In the genomic region with DNA sequence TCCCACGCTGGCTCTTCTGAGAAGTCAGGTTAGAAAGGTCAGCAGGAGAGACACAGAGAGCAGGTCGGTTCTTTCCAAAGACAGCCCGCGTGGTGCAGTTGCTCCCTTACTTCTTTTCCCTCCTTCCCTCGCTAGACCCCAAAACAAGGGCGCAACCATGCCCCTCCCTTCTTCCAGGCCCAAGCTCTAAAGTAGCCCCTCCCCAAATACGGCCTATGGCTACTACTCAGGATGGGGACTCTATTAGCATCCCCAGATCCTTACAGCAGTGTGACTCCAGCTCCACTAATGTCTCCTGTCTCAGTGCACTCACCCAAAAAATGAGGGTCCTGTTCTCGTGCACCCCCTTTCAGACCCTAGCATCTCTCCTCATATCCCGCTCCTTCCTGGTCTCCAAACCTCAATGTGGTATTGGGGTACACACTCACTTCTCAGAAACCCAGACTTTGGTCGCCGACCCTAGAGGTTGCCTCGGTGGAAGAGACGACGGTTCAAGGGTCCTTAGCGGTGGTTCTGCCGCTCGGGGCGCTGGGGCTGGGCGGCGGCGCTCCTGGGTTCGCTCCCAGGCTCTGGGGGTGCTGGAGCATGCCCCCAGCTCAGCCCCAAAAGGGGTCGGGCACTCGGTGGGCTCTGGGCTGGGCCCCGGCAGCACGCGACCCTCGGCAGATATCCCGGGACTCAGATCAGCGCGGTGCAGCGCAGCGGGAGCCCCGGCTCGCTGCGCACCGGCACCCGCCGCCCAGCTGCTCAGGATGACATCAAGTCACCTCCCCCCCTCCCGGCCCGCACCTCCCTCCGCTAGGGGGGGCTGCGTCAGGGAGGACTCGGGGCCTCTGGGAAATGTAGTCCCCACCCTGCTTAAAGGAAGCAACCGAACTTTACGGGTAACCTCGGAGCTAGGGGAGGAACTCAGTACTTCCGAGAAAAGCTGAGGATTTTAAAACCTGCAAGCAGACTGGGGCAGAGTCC, we compare ENCODE assay signal across 8 mouse cellular contexts. TPM values are rescaled to one million over a fixed set of nuclear protein-coding genes. Genes with fewer than 3 reads are reported as not detected.
DNase-seq lines count a peak whose midpoint lies in the region; ATAC-seq and TF ChIP-seq lines count a peak whose summit lies in the region.

Ppp2r5b (minus strand) TSS at position 789 of the 969 bp plus-strand sequence.

- H3K4me2 ChIP-seq in forebrain, postnatal 0 days (ENCODE audit: low read depth): peak within 1 kb of the TSS; percentile 92
- H3K4me2 ChIP-seq in lung, embryonic 15.5 days: peak within 1 kb of the TSS; percentile 72

- peak within 1 kb of the TSS; percentile 69 for H3K9ac ChIP-seq in forebrain, postnatal 0 days
- peak within 1 kb of the TSS; percentile 56 for H3K9ac ChIP-seq in lung, embryonic 15.5 days

- TF ChIP-seq CTCF in G1E (IDR thresholded peaks at IDR 0.05; ENCODE audit: low read depth, low read length): no peak
- TF ChIP-seq CTCF in forebrain, postnatal 0 days (IDR thresholded peaks at IDR 0.05; ENCODE audit: low read depth): peak; percentile 66

- no peaks in the 10 kb centered on the region for H3K9me3 ChIP-seq in G1E (replicated peaks)
- H3K9me3 ChIP-seq in forebrain, postnatal 0 days (ENCODE audit: low read length): no peaks in the 10 kb centered on the region
- no peaks in the 10 kb centered on the region for H3K9me3 ChIP-seq in lung, embryonic 15.5 days

- H3K27me3 ChIP-seq in G1E (ENCODE audit: insufficient read depth, low read length): peaks cover 5% of the 10 kb centered on the region; the same call in 1 of the 2 replicates
- H3K27me3 ChIP-seq in forebrain, postnatal 0 days (ENCODE audit: insufficient read depth, low read length): no peaks in the 10 kb centered on the region
- no peaks in the 10 kb centered on the region for H3K27me3 ChIP-seq in lung, embryonic 15.5 days

- peaks cover 38% of the 10 kb centered on the region for H3K36me3 ChIP-seq in G1E (replicated peaks)
- H3K36me3 ChIP-seq in forebrain, postnatal 0 days (ENCODE audit: insufficient read depth): peaks cover 33% of the 10 kb centered on the region
- peaks cover 6% of the 10 kb centered on the region; the same call in 1 of the 2 replicates for H3K36me3 ChIP-seq in lung, embryonic 15.5 days

- DNase-seq in G1E (ENCODE audit: low spot score): peak; percentile 88
- peak; percentile 96 for DNase-seq in cerebellum, adult 18-20 months
- DNase-seq in forebrain, postnatal 0 days: peak; percentile 95
- DNase-seq in heart, postnatal 4 days: peak; percentile 97
- DNase-seq in layer of hippocampus, adult 8-10 months (ENCODE audit: low spot score in 2 of 2): peak; percentile 92 to 94
- DNase-seq in ovary, adult 18-20 months (ENCODE audit: low spot score): peak; percentile 93
- DNase-seq in thymus, postnatal 0 days (ENCODE audit: low spot score): peak; percentile 96

- ATAC-seq in G1E (ENCODE audit: extremely low read depth, insufficient number of reproducible peaks, low FRiP score, poor library complexity, severe bottlenecking): peak; percentile 66
- peak; percentile 97 for ATAC-seq in forebrain, postnatal 0 days
- ATAC-seq in lung, embryonic 15.5 days (ENCODE audit: borderline replicate concordance, extremely low read depth, low FRiP score, low TSS enrichment): peak; percentile 93

- H3K27ac ChIP-seq in forebrain, postnatal 0 days (ENCODE audit: low read depth, low read length): peak within 1 kb of the TSS; percentile 84
- peak within 1 kb of the TSS; percentile 95 for H3K27ac ChIP-seq in lung, embryonic 15.5 days

- WGBS in forebrain, postnatal 0 days: 1% methylated on average over 48 of the region's 48 CpGs
- WGBS in lung, embryonic 15.5 days: 1% methylated on average over 48 of the region's 48 CpGs

- H3K4me3 ChIP-seq in G1E (ENCODE audit: low read depth, low read length): peak within 1 kb of the TSS; percentile 75
- H3K4me3 ChIP-seq in forebrain, postnatal 0 days (ENCODE audit: low read depth, low read length): peak within 1 kb of the TSS; percentile 79
- H3K4me3 ChIP-seq in lung, embryonic 15.5 days: peak within 1 kb of the TSS; percentile 81

- H3K4me1 ChIP-seq in G1E (ENCODE audit: insufficient read depth, low read depth, low read length): peaks cover 43% of the 10 kb centered on the region
- peaks cover 11% of the 10 kb centered on the region for H3K4me1 ChIP-seq in forebrain, postnatal 0 days (ENCODE audit: insufficient read depth)
- peaks cover 20% of the 10 kb centered on the region for H3K4me1 ChIP-seq in lung, embryonic 15.5 days

RNA-seq across cellular contexts. Expression of gene Ppp2r5b, which starts in this region (rescaled TPM):
- total RNA-seq in G1E (2014; fragmentation: Nextera tagmentation) (3.4 and 9.0 TPM in 2 replicates), G1E (2017) (5.6 and 6.0 TPM in 2 replicates)
- polyA plus RNA-seq in G1E (2012): 7.1 and 8.9 TPM in 2 replicates
- total RNA-seq in forebrain, postnatal 0 days (2014; rRNA removed): 196 and 203 TPM in 2 replicates
- polyA plus RNA-seq in forebrain, postnatal 0 days (2015; fragmentation: Nextera tagmentation; extraction: Ambion mirVana): 144 and 159 TPM in 2 replicates
- 10 to 100 TPM; 30.1 to 30.2 TPM for total RNA-seq in heart, postnatal 4 days (2021)
- 100 to 1,000 TPM; 126 to 136 (median 128) TPM for total RNA-seq in layer of hippocampus, adult 8-10 months (2022)
- polyA plus RNA-seq in lung, embryonic 15.5 days (2015; fragmentation: Nextera tagmentation; extraction: Ambion mirVana): 17.1 and 19.2 TPM in 2 replicates
- 8.9 TPM in 2 replicates for polyA plus RNA-seq in thymus, postnatal 0 days (2015; fragmentation: Nextera tagmentation; extraction: Ambion mirVana)

Comparison
In these comparisons a context has a peak if more than half of its experiments do, and no peak if none do; other contexts are left out.
1. Peak in every context shown above with its lines: DNase-seq, ATAC-seq, H3K4me3 ChIP-seq and H3K27ac ChIP-seq.